Mouse (Mus musculus) limb, embryonic 15.5 days (tissue): Measurements from ENCODE around the gene Inka2. TPM values are rescaled to one million over a fixed set of nuclear protein-coding genes. Genes with fewer than 3 reads are reported as not detected.

ENCODE experiments used
- ATAC-seq: fragments of 200-750 bp; cut with Nextera tagmentation; 2 replicates; pipeline ENCODE4 v1.8.0; 2017; ENCODE audit warnings: low read depth, moderate TSS enrichment; ENCODE audit not compliant: insufficient number of reproducible peaks, low FRiP score, low TSS enrichment
- H3K27ac ChIP-seq: fragments of 300-500 bp; sonication (generic); 2 replicates; pipeline ENCODE4 v1.5.1; 2015; ENCODE audit warnings: moderate library complexity, mild to moderate bottlenecking, inconsistent platforms
- H3K27me3 ChIP-seq: fragments of 300-500 bp; sonication (generic); 2 replicates; pipeline ENCODE4 v1.6.1; 2015; ENCODE audit warnings: inconsistent platforms
- H3K36me3 ChIP-seq: fragments of 300-500 bp; sonication (generic); 2 replicates; pipeline ENCODE4 v1.6.1; 2015; ENCODE audit warnings: inconsistent platforms
- H3K4me1 ChIP-seq: fragments of 300-500 bp; sonication (generic); 2 replicates; pipeline ENCODE4 v1.6.1; 2015; ENCODE audit warnings: inconsistent platforms
- H3K4me2 ChIP-seq: fragments of 300-500 bp; sonication (generic); 2 replicates; pipeline ENCODE4 v1.6.1; 2015; ENCODE audit warnings: mild to moderate bottlenecking, inconsistent platforms
- H3K4me3 ChIP-seq: fragments of 300-500 bp; sonication (generic); 2 replicates; pipeline ENCODE4 v1.5.1; 2015; ENCODE audit warnings: mild to moderate bottlenecking, inconsistent platforms
- H3K9ac ChIP-seq: fragments of 300-500 bp; sonication (generic); 2 replicates; pipeline ENCODE4 v1.6.1; 2015; ENCODE audit warnings: inconsistent platforms
- H3K9me3 ChIP-seq: fragments of 300-500 bp; sonication (generic); 2 replicates; pipeline ENCODE4 v1.6.1; 2016; ENCODE audit warnings: inconsistent platforms
- WGBS: fragments of 180-500 bp; shearing (Covaris S2); methylation state at CpG from one replicate; pipeline ENCODE4 v1.1.7; 2015; 5-methylcytosine and 5-hydroxymethylcytosine counted together
- polyA plus RNA-seq: library from polyadenylated mRNA; unstranded; fragments of >200 nt; fragmentation: Nextera tagmentation; extraction: Ambion mirVana; gene quantifications from 2 replicates; pipeline ENCODE4 v1.2.1, GENCODE M21; 2015

Gene Inka2
- polyA plus RNA-seq, 1 experiment from 2014 or later: 3.3 TPM

- Histone ChIP-seq H3K9me3 (no peaks in the 10 kb centered on the region), H3K4me3 (no peak overlapping the region), H3K4me2 (no peak overlapping the region), H3K27ac (no peak overlapping the region), H3K4me1 (0 out of 2 replicates have a peak, but pooled peaks cover 2% of the 10 kb centered on the region), H3K36me3 (no peaks in the 10 kb centered on the region), H3K27me3 (no peaks in the 10 kb centered on the region), H3K9ac (no peak overlapping the region)
- ATAC-seq: no peak
- WGBS: 88% methylated on average over 6 of the region's 6 CpGs
These were observed 64.1 kb downstream of the Inka2 start for GRCm38 (mm10) chr3:105768529-105768928.

- ATAC-seq: no peak
- H3K4me2 ChIP-seq: no peak overlapping the region
- no peaks in the 10 kb centered on the region for H3K36me3 ChIP-seq
- no peaks in the 10 kb centered on the region for H3K27me3 ChIP-seq
- H3K9ac ChIP-seq: no peak overlapping the region
- no peak overlapping the region for H3K27ac ChIP-seq
- no peaks in the 10 kb centered on the region for H3K9me3 ChIP-seq
- 75% methylated on average over 2 of the region's 2 CpGs for WGBS
- H3K4me1 ChIP-seq: 0 out of 2 replicates have a peak, but pooled peaks cover 2% of the 10 kb centered on the region
- H3K4me3 ChIP-seq: no peak overlapping the region
These were observed 65.0 kb downstream of the Inka2 start for GRCm38 (mm10) chr3:105769380-105769779.

Other genes starting within 250 kb of the Inka2 start
- 29.8 and 31.4 TPM in 2 replicates for gene Ddx20, start 17.0 kb upstream of the Inka2 start, polyA plus RNA-seq
- gene Rap1a, start 96.7 kb downstream of the Inka2 start, polyA plus RNA-seq: 100 and 106 TPM in 2 replicates
- gene Adora3, start 166.3 kb downstream of the Inka2 start, polyA plus RNA-seq: 4.5 and 4.6 TPM in 2 replicates
- 0.31 and 0.35 TPM in 2 replicates for gene Tmigd3, start 166.3 kb downstream of the Inka2 start, polyA plus RNA-seq
- gene I830077J02Rik, start 228.1 kb downstream of the Inka2 start, polyA plus RNA-seq: 0.32 and 0.51 TPM in 2 replicates